Mouse (Mus musculus): ENCODE measurements around the gene Stambpl1. TPM values are rescaled to one million over a fixed set of nuclear protein-coding genes. Genes with fewer than 3 reads are reported as not detected.

Stambpl1 gene
- total RNA-seq, 2 experiments from 2014 or later: 0.39 to 1.2 TPM

- DNase-seq (ENCODE audit: low spot score): no peak
Observed at GRCm38 (mm10) chr19:34283614-34284013, 91.6 kb downstream of the Stambpl1 start.

- DNase-seq (ENCODE audit: low spot score): no peak
Observed at GRCm38 (mm10) chr19:34284383-34284782, 92.4 kb downstream of the Stambpl1 start.

- no peak for DNase-seq (ENCODE audit: low spot score)
Observed at GRCm38 (mm10) chr19:34284826-34285225, 92.8 kb downstream of the Stambpl1 start.

- DNase-seq (ENCODE audit: low spot score): no peak
Observed at GRCm38 (mm10) chr19:34287221-34287620, 95.2 kb downstream of the Stambpl1 start.

- no peak for DNase-seq (ENCODE audit: low spot score)
Observed at GRCm38 (mm10) chr19:34287656-34288415, 95.8 kb downstream of the Stambpl1 start.

- DNase-seq (ENCODE audit: low spot score): no peak
Observed at GRCm38 (mm10) chr19:34288696-34289095, 96.7 kb downstream of the Stambpl1 start.

Other genes with a start within 250 kb of the Stambpl1 start
- under 1 TPM in 1 of 2 experiments, not detected in 1; 0.17 TPM for gene Lipf, start 231.0 kb upstream of the Stambpl1 start, total RNA-seq (2021)
- gene Lipk, start 183.9 kb upstream of the Stambpl1 start, total RNA-seq (2021): not detected
- not detected for gene Lipn, start 124.9 kb upstream of the Stambpl1 start, total RNA-seq (2021)
- not detected for gene Lipm, start 91.3 kb upstream of the Stambpl1 start, total RNA-seq (2021)
- not detected for gene Ankrd22, start 26.2 kb upstream of the Stambpl1 start, total RNA-seq (2021)
- 10 to 100 TPM; 51.7 to 82.1 TPM for gene Acta2, start 63.4 kb downstream of the Stambpl1 start, total RNA-seq (2021)
- 1 to 10 TPM; 3.8 to 5.9 TPM for gene Fas, start 98.4 kb downstream of the Stambpl1 start, total RNA-seq (2021)